Mouse (Mus musculus) forebrain, embryonic 12.5 days (tissue): ENCODE measurements around the gene Slmap. TPM values are rescaled to one million over a fixed set of nuclear protein-coding genes. Genes with fewer than 3 reads are reported as not detected.
A peak's percentile ranks its signal among the peaks of the same experiment; 100 is the strongest.
"Not testable (repeated sequence)": the region's sequence is repeated elsewhere in the genome, so short reads cannot be mapped to it uniquely, and the experiment has no call there.

ENCODE experiments used
- ATAC-seq: fragments of 200-750 bp; cut with Nextera tagmentation; 2 replicates; pipeline ENCODE4 v1.8.0; 2017; ENCODE audit warnings: moderate TSS enrichment; ENCODE audit not compliant: low FRiP score
- H3K27ac ChIP-seq: fragments of 300-500 bp; sonication (generic); 2 replicates; pipeline ENCODE4 v1.5.1; 2016; ENCODE audit warnings: mild to moderate bottlenecking
- H3K27me3 ChIP-seq: fragments of 300-500 bp; sonication (generic); 2 replicates; pipeline ENCODE4 v1.6.1; 2016; ENCODE audit warnings: mild to moderate bottlenecking
- H3K36me3 ChIP-seq: fragments of 300-500 bp; sonication (generic); replicated peaks from 2 replicates; pipeline ENCODE4 v1.6.1; 2016; ENCODE audit warnings: mild to moderate bottlenecking
- H3K4me1 ChIP-seq: fragments of 300-500 bp; sonication (generic); 2 replicates; pipeline ENCODE4 v1.6.1; 2016
- H3K4me2 ChIP-seq: fragments of 300-500 bp; sonication (generic); 2 replicates; pipeline ENCODE4 v1.6.1; 2016; ENCODE audit warnings: mild to moderate bottlenecking, moderate library complexity
- H3K4me3 ChIP-seq: fragments of 300-500 bp; sonication (generic); replicated peaks from 2 replicates; pipeline ENCODE4 v1.5.1; 2016; ENCODE audit warnings: mild to moderate bottlenecking
- H3K9ac ChIP-seq: fragments of 300-500 bp; sonication (generic); 2 replicates; pipeline ENCODE4 v1.6.1; 2016; ENCODE audit warnings: mild to moderate bottlenecking
- H3K9me3 ChIP-seq: fragments of 300-500 bp; sonication (generic); 2 replicates; pipeline ENCODE4 v1.6.1; 2016
- WGBS: fragments of 180-500 bp; shearing (Covaris S2); methylation state at CpG from one replicate; pipeline ENCODE4 v1.1.7; 2016; 5-methylcytosine and 5-hydroxymethylcytosine counted together
- polyA plus RNA-seq: library from polyadenylated mRNA; unstranded; fragments of >200 nt; fragmentation: Nextera tagmentation; extraction: Ambion mirVana; gene quantifications from 2 replicates; pipeline ENCODE4 v1.2.1, GENCODE M21; 2016

The Slmap gene
- 21.1 and 21.6 TPM in 2 replicates for polyA plus RNA-seq

DNA sequence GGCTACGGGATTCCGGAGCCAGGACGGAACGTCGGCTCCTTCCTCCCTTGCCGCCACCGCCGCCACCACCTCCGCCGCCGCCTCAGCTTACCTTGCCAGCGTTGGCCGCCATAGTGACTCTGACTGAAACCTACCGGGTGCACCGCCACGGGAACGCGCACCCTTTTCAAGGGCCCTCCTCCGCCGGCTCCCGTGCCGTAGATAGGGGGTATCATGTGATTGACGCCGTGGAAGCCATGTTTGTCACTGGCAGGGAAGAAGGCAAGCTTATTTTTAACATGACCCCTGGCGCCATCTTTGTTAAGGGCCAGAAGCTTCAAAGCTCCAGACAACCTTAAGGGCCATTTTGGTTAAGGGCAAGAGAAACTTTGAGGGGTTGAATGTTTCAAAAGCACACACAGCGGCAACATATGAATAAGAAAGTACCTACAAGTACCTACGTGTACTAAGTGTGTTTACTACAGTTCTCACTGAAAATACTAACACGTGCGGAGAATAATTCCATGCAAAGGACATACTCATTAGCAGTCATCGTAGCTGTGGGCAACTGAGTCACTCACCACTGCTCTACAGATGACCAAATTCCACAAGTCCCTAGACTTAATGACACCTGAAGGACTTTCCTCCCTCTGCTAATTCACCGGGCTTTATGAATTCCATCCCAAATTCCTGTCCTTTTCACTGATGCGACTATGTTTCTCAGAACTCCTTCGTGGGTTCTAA lies at the start of gene Slmap:
Gene Slmap, minus strand, starts transcription at position 175 of the 723 bp plus-strand sequence.
- WGBS, result 15% methylated on average over 27 of the region's 33 CpGs
- Histone ChIP-seq H3K27me3 (no peaks in the 10 kb centered on the region), H3K27ac (peak within 1 kb of the TSS; percentile 84), H3K9ac (peak within 1 kb of the TSS; percentile 97), H3K4me2 (peak within 1 kb of the TSS; percentile 89), H3K36me3 (peaks cover 6% of the 10 kb centered on the region; the same call in 1 of the 2 replicates), H3K4me3 (peak within 1 kb of the TSS; percentile 96), H3K9me3 (no peaks in the 10 kb centered on the region), H3K4me1 (peaks cover 28% of the 10 kb centered on the region)
- ATAC-seq, result peak; percentile 96

DNA sequence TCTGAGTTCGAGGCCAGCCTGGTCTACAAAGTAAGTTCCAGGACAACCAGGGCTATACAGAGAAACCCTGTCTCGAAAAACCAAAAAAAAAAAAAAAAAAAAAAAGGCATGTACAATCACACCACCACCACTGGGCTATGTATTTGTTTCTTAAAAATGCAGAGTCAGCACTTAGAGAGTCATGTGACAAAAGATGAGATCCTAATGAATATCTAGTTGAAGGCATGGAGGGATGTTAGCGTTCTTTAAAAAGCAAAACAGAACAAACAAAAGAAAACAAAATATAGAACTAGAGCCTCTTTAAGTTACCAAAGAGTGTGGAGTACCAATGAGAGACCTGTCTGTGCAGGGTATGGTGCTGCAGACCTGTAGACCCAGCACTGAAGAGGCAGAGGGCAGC lies 48.9 kb upstream of the Slmap start:
- WGBS, result 89% methylated on average over 2 of the region's 3 CpGs
- no peak overlapping the region for H3K4me3 ChIP-seq
- H3K9me3 ChIP-seq, result no peaks in the 10 kb centered on the region
- H3K27ac ChIP-seq, result no peak overlapping the region
- peaks cover 8% of the 10 kb centered on the region for H3K4me1 ChIP-seq
- no peaks in the 10 kb centered on the region for H3K27me3 ChIP-seq
- H3K9ac ChIP-seq, result no peak overlapping the region
- peaks cover 7% of the 10 kb centered on the region; the same call in 1 of the 2 replicates for H3K36me3 ChIP-seq
- H3K4me2 ChIP-seq, result no peak overlapping the region
- ATAC-seq, result no peak

DNA sequence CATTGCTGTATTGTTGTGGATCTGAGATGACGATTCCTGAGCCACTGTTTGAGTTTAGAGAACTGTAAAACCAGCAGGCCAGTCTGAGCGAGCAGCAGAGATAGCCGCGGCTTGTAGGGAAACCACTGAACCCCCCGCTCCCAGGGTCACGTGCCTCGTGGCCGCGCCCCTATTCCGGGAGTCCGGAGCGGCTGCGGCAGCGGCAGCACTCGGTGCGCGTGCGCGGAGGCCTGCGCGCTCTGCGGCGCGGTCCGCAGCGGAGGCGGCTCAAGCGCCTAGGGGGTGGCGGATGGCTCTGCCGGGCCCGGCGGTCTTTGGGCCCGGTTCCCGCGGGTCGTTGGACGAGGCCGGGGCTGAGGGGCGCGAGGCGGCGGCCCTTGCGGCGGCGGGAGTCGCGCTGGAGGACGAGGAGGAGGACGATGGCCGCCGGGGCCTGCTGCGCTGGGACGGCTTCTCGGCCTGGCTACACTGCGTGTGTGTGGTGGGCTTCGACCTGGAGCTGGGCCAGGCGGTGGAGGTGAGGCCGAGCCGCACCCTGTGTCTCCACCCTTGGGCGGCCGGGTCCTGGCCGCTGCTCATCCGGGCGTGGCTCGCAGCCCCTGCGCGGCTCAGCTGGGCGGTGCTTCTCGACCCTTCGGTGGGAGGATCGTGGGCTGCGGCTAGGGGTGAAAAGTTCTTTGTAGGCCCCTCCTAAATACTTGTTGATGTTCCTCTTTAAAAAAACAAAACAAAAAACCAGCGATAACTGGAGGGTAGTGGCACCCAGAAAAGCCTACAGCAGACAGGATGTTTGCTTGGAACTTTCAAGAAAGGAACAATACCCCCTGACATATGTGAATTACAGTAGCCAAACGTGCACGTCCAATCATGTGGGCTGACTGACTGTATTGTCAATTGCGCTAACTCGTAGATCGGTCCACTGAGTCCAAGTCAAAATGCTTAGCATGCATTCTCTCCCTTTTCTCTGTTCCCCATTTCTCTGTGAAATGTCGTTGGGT lies 44.9 kb upstream of the Slmap start:
- ATAC-seq, result peak; percentile 96
- Histone ChIP-seq H3K4me3 (peak overlapping the region; percentile 91), H3K27ac (peak overlapping the region; percentile 95), H3K4me1 (peaks cover 8% of the 10 kb centered on the region), H3K4me2 (peak overlapping the region; percentile 69), H3K9ac (peak overlapping the region; percentile 99), H3K9me3 (no peaks in the 10 kb centered on the region), H3K36me3 (peaks cover 5% of the 10 kb centered on the region; the same call in 1 of the 2 replicates), H3K27me3 (no peaks in the 10 kb centered on the region)
- under 1% methylated on average over 78 of the region's 79 CpGs for WGBS

DNA sequence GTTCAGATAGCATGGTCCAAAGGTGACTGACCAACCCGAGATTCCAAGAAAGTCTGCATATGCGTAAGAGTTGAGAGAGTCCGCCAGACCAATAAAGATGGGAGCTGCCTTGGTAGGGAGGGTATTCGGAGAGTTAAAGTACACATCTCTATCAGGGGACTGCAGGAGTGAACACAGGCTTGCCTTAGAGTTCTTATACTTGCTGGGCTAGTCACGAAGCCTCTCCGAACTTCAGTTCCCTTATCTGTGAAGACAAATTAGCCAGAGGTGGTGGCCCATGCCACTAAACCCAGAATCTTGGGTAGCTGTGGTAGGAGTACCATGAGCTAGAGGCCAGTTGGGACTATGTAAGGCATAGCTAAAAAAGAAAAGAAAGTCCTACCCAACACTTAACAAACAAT lies 44.1 kb upstream of the Slmap start:
- Histone ChIP-seq H3K27me3 (no peaks in the 10 kb centered on the region), H3K27ac (no peak overlapping the region), H3K4me1 (peaks cover 8% of the 10 kb centered on the region), H3K9ac (no peak overlapping the region), H3K4me2 (peak overlapping the region; percentile 69; the same call in 1 of the 2 replicates), H3K9me3 (no peaks in the 10 kb centered on the region), H3K4me3 (no peak overlapping the region), H3K36me3 (peaks cover 5% of the 10 kb centered on the region; the same call in 1 of the 2 replicates)
- 81% methylated on average over 6 of the region's 6 CpGs for WGBS
- peak; percentile 27; the same call in 1 of the 2 replicates for ATAC-seq

DNA sequence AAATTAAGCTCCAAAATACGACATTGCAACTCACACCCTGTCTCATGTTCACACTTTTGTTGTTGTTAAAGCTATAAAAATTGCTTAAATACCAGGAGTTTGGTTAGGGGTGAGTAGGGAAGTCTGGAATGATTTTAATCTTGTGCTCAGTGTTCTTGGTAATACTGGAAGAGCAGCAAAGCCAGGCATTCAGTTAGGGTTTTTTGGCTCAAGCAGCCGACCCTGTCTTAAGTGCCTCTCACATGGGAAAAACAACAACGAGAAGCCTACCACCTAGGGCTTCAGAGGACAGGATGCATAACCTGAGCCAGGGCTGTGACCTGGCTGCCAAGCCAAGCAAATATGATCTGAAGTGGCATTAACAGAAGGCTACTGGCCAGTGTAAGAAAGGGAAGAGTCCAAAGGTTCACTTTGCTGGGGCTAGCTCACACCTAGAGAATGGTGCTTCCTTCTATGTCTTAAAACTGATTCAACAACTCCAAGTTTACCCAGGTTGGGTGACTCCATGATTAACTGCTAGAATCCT lies 41.6 kb upstream of the Slmap start:
- H3K4me2 ChIP-seq, result no peak overlapping the region
- 74% methylated on average over 3 of the region's 3 CpGs for WGBS
- H3K9me3 ChIP-seq, result no peaks in the 10 kb centered on the region
- H3K27me3 ChIP-seq, result no peaks in the 10 kb centered on the region
- ATAC-seq, result no peak
- H3K4me3 ChIP-seq, result no peak overlapping the region
- no peaks in the 10 kb centered on the region for H3K36me3 ChIP-seq
- H3K27ac ChIP-seq, result no peak overlapping the region
- peaks cover 7% of the 10 kb centered on the region for H3K4me1 ChIP-seq
- H3K9ac ChIP-seq, result no peak overlapping the region

DNA sequence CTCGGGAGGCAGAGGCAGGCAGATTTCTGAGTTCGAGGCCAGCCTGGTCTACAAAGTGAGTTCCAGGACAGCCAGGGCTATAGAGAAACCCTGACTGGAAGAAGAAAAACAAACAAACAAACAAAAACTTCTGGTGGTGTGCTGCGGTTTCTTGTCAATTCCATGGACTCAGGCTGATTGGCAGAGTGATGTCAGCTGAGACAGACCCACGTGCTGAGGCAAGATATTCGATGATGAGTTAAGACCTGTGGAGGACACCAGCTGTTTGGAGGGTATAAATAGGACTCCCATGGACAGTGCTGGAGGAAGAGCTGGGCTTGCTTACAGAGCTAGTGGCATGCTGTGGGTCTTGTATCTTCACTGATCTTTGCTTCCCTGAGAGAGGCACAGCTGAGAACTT lies 38.8 kb upstream of the Slmap start, which contains the start of gene Dennd6a:
Gene Dennd6a, plus strand, starts transcription at position 301 of the 400 bp plus-strand sequence.
- H3K27ac ChIP-seq, ATAC-seq: not testable (repeated sequence)

DNA sequence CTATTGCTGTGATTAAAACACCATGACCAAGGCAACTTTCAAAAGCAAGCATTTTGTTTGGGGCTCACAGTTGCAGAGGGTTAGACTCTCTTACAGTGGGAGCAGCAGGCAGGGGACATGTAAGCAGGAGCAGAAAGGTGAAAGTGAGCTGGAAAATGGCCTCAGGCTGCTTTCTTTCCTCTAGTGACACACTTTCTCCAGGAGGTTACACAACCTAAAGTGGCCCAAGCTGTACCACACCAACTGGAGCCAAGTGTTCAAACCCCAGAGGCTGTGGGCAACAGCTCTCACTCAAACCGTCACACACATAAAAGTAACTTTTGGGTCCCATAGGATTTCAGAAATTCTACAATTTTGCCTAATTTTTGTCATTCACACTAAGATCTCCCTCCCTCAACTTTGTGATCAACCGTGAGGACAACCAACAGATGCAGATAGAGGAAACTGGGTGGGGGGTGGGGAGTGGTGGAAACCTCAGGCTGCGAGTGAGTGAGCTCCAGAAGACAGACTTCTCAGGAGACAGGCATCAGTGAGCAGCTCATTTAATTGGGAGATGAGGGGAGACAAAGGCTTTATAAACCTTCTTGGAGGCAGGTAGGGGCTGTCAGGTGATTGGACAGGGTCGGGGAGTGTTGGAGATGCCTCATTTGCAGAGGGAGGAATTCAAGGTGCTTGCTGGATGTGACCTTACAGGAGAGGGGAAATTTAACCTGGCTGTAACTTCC lies 37.4 kb upstream of the Slmap start:
- Histone ChIP-seq H3K9ac (no peak overlapping the region), H3K4me3 (no peak overlapping the region), H3K4me1 (no peaks in the 10 kb centered on the region), H3K4me2 (no peak overlapping the region), H3K27ac (no peak overlapping the region), H3K27me3 (no peaks in the 10 kb centered on the region), H3K36me3 (no peaks in the 10 kb centered on the region), H3K9me3 (no peaks in the 10 kb centered on the region)
- no peak for ATAC-seq
- 50% methylated on average over 4 of the region's 4 CpGs for WGBS

More for the DNA sequence above, 38.8 kb upstream of the Slmap start, which contains the start of gene Dennd6a:
- H3K9ac ChIP-seq, H3K27me3 ChIP-seq, H3K4me1 ChIP-seq, H3K4me2 ChIP-seq, H3K36me3 ChIP-seq, H3K4me3 ChIP-seq, H3K9me3 ChIP-seq: not testable (repeated sequence)
- 88% methylated on average over 5 of the region's 5 CpGs for WGBS

DNA sequence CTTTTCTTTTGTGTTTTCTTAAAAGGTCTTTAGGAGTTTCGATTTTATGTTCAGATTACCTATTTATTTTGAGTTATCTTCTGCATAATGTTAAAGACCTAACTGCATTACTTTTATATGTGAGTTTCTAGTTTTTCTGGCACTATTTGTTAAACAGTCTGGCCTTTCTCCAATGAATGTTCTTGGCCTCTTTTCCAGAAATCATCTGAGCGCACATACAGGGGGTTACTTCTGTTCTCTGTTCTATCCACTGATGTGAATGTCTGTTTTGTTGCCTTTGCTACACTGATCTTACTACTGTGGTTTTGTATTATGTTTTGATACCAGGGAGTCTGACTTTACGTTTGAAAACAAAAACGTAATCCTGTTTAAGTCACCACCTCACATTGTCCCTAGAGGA lies 35.1 kb upstream of the Slmap start:
- no peaks in the 10 kb centered on the region for H3K27me3 ChIP-seq
- WGBS, result 94% methylated on average over 4 of the region's 4 CpGs
- no peaks in the 10 kb centered on the region for H3K4me1 ChIP-seq
- no peak overlapping the region for H3K9ac ChIP-seq
- no peak overlapping the region for H3K27ac ChIP-seq
- H3K4me2 ChIP-seq, result no peak overlapping the region
- H3K4me3 ChIP-seq, result no peak overlapping the region
- ATAC-seq, result no peak
- H3K36me3 ChIP-seq, result no peaks in the 10 kb centered on the region
- no peaks in the 10 kb centered on the region for H3K9me3 ChIP-seq

DNA sequence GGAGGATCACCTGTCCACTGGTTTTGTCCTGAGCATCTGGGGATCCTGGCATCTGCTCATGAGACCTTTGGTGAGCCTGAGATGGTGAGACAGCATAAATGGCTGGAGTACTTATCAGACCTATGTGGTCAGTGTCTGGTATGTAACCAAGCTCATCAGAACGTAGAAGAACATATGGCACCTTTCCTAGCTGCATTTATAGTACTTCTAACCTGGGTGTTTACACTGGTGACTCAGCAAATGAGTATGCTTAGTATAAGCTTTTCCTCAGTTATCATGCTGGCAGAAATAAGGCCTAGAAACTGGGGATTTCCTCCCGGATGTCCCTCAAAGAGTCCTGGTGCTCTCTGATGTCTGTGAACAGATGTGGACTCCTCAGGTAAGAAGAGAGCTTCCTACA lies 27.5 kb upstream of the Slmap start:
- H3K9me3 ChIP-seq, result no peaks in the 10 kb centered on the region; the same call in 1 of the 2 replicates
- no peak overlapping the region for H3K4me2 ChIP-seq
- 85% methylated on average over 2 of the region's 2 CpGs for WGBS
- H3K36me3 ChIP-seq, result no peaks in the 10 kb centered on the region
- H3K4me1 ChIP-seq, result no peaks in the 10 kb centered on the region
- no peak overlapping the region for H3K9ac ChIP-seq
- no peak overlapping the region for H3K4me3 ChIP-seq
- H3K27ac ChIP-seq, result no peak overlapping the region
- ATAC-seq, result no peak
- H3K27me3 ChIP-seq, result no peaks in the 10 kb centered on the region

DNA sequence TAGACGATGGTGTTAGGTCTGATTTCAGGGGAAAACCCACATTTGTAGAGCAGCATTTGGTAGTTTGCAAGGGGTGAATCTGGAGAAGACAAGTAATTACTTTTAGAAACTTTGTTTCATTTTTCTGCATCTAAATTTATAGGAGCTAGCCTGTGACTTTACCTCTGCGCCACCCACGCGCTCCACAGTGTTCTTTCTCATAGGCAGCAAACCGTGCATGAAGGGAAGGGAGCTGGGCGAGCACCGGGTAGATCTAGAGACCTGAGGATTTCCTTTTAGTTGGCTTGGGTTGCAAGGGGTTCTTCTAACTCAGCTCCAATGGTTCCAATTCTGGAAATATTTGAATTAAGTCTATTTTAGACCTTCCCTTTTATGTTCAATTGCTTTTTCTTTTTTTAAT lies 23.8 kb upstream of the Slmap start:
- 90% methylated on average over 7 of the region's 7 CpGs for WGBS

DNA sequence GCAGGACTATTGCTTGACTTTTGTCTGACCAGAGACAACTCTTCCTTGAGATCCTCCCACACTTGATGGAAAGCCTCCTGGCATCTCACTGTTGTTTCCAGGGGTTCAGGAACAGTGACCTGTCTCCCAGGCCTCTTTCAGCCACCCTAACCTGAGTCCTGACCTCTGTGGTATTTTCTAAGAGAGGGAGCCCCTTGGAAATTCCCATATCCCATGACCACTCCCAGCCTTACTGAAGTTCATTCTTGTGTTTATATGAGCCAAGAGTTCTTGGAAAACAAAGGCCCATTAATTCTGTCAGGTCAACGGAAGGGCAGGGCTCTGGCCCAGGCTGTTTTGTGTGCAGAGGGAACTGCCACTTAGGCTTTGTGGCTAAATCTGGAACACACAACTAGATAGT lies 22.9 kb upstream of the Slmap start:
- 63% methylated on average over 1 of the region's 1 CpGs for WGBS
- no peaks in the 10 kb centered on the region for H3K36me3 ChIP-seq
- H3K27me3 ChIP-seq, result no peaks in the 10 kb centered on the region
- H3K9ac ChIP-seq, result no peak overlapping the region
- no peaks in the 10 kb centered on the region; the same call in 1 of the 2 replicates for H3K9me3 ChIP-seq
- no peaks in the 10 kb centered on the region for H3K4me1 ChIP-seq
- no peak overlapping the region for H3K27ac ChIP-seq
- H3K4me3 ChIP-seq, result no peak overlapping the region
- no peak overlapping the region for H3K4me2 ChIP-seq
- no peak for ATAC-seq

More for the DNA sequence above, 23.8 kb upstream of the Slmap start:
- H3K27me3 ChIP-seq, result no peaks in the 10 kb centered on the region
- H3K36me3 ChIP-seq, result no peaks in the 10 kb centered on the region
- no peak overlapping the region for H3K9ac ChIP-seq
- H3K9me3 ChIP-seq, result no peaks in the 10 kb centered on the region; the same call in 1 of the 2 replicates
- H3K27ac ChIP-seq, result no peak overlapping the region
- H3K4me1 ChIP-seq, result no peaks in the 10 kb centered on the region
- ATAC-seq, result no peak
- no peak overlapping the region for H3K4me2 ChIP-seq
- no peak overlapping the region for H3K4me3 ChIP-seq
